ENCODE assay signal across 9 mouse cellular contexts in genomic region chr8:120250750-120251410, GRCm38 (mm10). TPM values are rescaled to one million over a fixed set of nuclear protein-coding genes. Genes with fewer than 3 reads are reported as not detected.
DNase-seq lines count a peak whose midpoint lies in the region; ATAC-seq and TF ChIP-seq lines count a peak whose summit lies in the region.
"Had no signal": no experiment of that assay in that cellular context is flagged by ENCODE, and none has a peak within 500 bp of the region (broad histone marks: within the 10 kb centered on the region; RNA-seq: fewer than 3 reads in every experiment).

No protein-coding gene starts in this region.

- DNase-seq in heart, adult 11 months: peak; percentile 92
- no peak for DNase-seq in heart, postnatal 4 days
- no peak for DNase-seq in hindbrain, embryonic 10.5 days (ENCODE audit: low spot score)
- DNase-seq in cerebellum, adult 9-10 months: no peak
- DNase-seq in thymus, postnatal 14 days: no peak
- no peak for DNase-seq in spleen, adult 18-20 months
- DNase-seq: liver, postnatal 0 days had no signal

- H3K4me2 ChIP-seq in midbrain, embryonic 16.5 days (ENCODE audit: low read length): peak overlapping the region; percentile 33; the same call in 1 of the 2 replicates

- peaks cover 6% of the 10 kb centered on the region; the same call in 1 of the 2 replicates for H3K9me3 ChIP-seq in E14TG2a.4 (ENCODE audit: low read length)
- H3K9me3 ChIP-seq in hindbrain, embryonic 10.5 days: no peaks in the 10 kb centered on the region
- no peaks in the 10 kb centered on the region for H3K9me3 ChIP-seq in midbrain, embryonic 16.5 days (replicated peaks; ENCODE audit: control insufficient read depth, low read length, poor library complexity, severe bottlenecking)

- H3K27me3 ChIP-seq in E14TG2a.4 (ENCODE audit: insufficient read depth, low read length): peaks cover 7% of the 10 kb centered on the region; the same call in 1 of the 2 replicates
- H3K27me3 ChIP-seq in hindbrain, embryonic 10.5 days (ENCODE audit: insufficient read depth, poor library complexity, severe bottlenecking): no peaks in the 10 kb centered on the region; the same call in 1 of the 2 replicates
- no peaks in the 10 kb centered on the region for H3K27me3 ChIP-seq in midbrain, embryonic 16.5 days (ENCODE audit: control insufficient read depth, insufficient read depth, low read depth, low read length)

- 79% methylated on average over 16 of the region's 16 CpGs for WGBS in hindbrain, embryonic 10.5 days
- 53% methylated on average over 16 of the region's 16 CpGs for WGBS in midbrain, embryonic 16.5 days

- H3K4me3 ChIP-seq in E14TG2a.4 (replicated peaks; ENCODE audit: low read length): peak overlapping the region; percentile 7; the same call in 1 of the 2 replicates
- no peak overlapping the region for H3K4me3 ChIP-seq in hindbrain, embryonic 10.5 days
- no peak overlapping the region for H3K4me3 ChIP-seq in midbrain, embryonic 16.5 days (ENCODE audit: low read depth, low read length)

- peak; percentile 49; the same call in 1 of the 2 replicates for ATAC-seq in midbrain, embryonic 16.5 days
- ATAC-seq: liver, postnatal 0 days had no signal

- no peaks in the 10 kb centered on the region for H3K36me3 ChIP-seq in E14TG2a.4 (ENCODE audit: insufficient read depth, low read length)
- H3K36me3 ChIP-seq in hindbrain, embryonic 10.5 days: 0 out of 2 replicates have a peak, but pooled peaks cover 5% of the 10 kb centered on the region
- no peaks in the 10 kb centered on the region for H3K36me3 ChIP-seq in midbrain, embryonic 16.5 days (ENCODE audit: control insufficient read depth, insufficient read depth, low read length)

- TF ChIP-seq CTCF in E14TG2a.4 (conservative IDR thresholded peaks at IDR 0.05; ENCODE audit: low read length): no peak

- peak overlapping the region; percentile 49 for H3K9ac ChIP-seq in midbrain, embryonic 16.5 days (ENCODE audit: low read depth, low read length)
- H3K9ac ChIP-seq: liver, postnatal 0 days had no signal

- peak overlapping the region; percentile 69 for H3K27ac ChIP-seq in hindbrain, embryonic 10.5 days
- peak overlapping the region; percentile 84 for H3K27ac ChIP-seq in midbrain, embryonic 16.5 days (ENCODE audit: low read length)

- H3K4me1 ChIP-seq in E14TG2a.4 (replicated peaks; ENCODE audit: low read depth, low read length): peaks cover 55% of the 10 kb centered on the region
- H3K4me1 ChIP-seq in hindbrain, embryonic 10.5 days (replicated peaks): peaks cover 58% of the 10 kb centered on the region
- H3K4me1 ChIP-seq in midbrain, embryonic 16.5 days (ENCODE audit: control insufficient read depth, insufficient read depth, low read length): peaks cover 12% of the 10 kb centered on the region

RNA-seq across cellular contexts. Expression of gene Gse1, which starts 22.6 kb away (rescaled TPM):
- total RNA-seq in heart, postnatal 4 days (2021): 10 to 100 TPM; 33.5 to 37.4 TPM
- polyA plus RNA-seq in hindbrain, embryonic 10.5 days (2016; fragmentation: Nextera tagmentation; extraction: Ambion mirVana): 14.3 and 22.9 TPM in 2 replicates
- 13.3 and 17.6 TPM in 2 replicates for polyA plus RNA-seq in midbrain, embryonic 16.5 days (2015; fragmentation: Nextera tagmentation; extraction: Ambion mirVana)
